Mouse (Mus musculus): ENCODE data around the gene Krtap2-4. TPM values are rescaled to one million over a fixed set of nuclear protein-coding genes. Genes with fewer than 3 reads are reported as not detected.

Gene Krtap2-4
- polyA plus RNA-seq, 1 experiment from 2014 or later: not detected

DNA sequence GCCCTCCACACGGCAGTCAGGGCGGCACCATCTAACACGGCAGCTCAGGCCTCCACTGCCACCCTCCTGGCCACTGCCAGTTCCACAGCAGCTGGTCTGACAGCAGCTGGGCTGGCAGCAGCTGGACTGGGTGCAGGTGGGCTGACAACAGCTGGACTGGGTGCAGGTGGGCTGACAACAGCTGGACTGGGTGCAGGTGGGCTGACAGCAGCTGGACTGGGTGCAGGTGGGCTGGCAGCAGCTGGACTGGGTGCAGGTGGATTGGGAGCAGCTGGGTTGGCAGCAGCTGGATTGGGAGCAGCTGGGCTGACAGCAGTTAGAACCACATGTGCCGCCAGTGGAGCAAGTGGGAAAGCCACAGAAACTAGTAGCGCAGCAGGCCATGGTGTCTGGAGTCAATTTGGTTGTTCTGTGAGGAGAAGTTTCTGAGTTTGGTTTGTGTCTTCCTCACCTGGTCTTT, 31.4 kb downstream of the Krtap2-4 start, which contains the start of gene Krtap1-4:
TSS of gene Krtap1-4 (minus strand) at position 410 of the 460 bp plus-strand sequence.
- no peak within 1 kb of the TSS for H3K27ac ChIP-seq (replicated peaks)
- WGBS (ENCODE audit: insufficient replicate concordance): 65% methylated on average over 5 of the region's 5 CpGs
- H3K9ac ChIP-seq: no peak within 1 kb of the TSS
- no peak within 1 kb of the TSS for H3K4me2 ChIP-seq
- H3K36me3 ChIP-seq (replicated peaks): no peaks in the 10 kb centered on the region
- no peaks in the 10 kb centered on the region for H3K4me1 ChIP-seq (replicated peaks)
- ATAC-seq (ENCODE audit: insufficient read depth): no peak
- no peaks in the 10 kb centered on the region for H3K27me3 ChIP-seq
- H3K9me3 ChIP-seq (replicated peaks): no peaks in the 10 kb centered on the region
- no peak within 1 kb of the TSS for H3K4me3 ChIP-seq (replicated peaks)

DNA sequence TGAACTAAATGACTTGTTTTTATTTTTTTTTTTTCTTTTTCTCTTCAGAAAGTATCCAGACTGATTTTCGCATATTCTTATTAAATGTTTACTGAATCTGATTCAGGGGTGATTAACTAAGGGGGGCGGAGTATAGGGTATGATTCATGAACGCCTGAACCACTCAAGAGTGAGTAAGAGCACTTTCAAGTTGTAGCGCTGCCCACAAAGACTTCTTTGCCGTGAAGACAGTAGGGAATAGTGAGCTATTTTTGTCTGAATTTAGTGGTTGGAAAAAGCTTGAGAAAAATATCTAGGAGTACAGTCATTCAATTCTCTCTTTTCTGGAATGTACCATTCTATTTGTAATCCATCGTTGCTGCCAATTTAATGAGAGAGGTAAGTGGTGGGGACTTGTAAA, 33.1 kb downstream of the Krtap2-4 start:
- H3K4me3 ChIP-seq (replicated peaks): no peak overlapping the region
- no peaks in the 10 kb centered on the region for H3K4me1 ChIP-seq (replicated peaks)
- no peaks in the 10 kb centered on the region for H3K9me3 ChIP-seq (replicated peaks)
- no peak overlapping the region for H3K27ac ChIP-seq (replicated peaks)
- ATAC-seq (ENCODE audit: insufficient read depth): no peak
- no peaks in the 10 kb centered on the region for H3K27me3 ChIP-seq
- 67% methylated on average over 6 of the region's 6 CpGs for WGBS (ENCODE audit: insufficient replicate concordance)
- H3K36me3 ChIP-seq (replicated peaks): no peaks in the 10 kb centered on the region
- no peak overlapping the region for H3K4me2 ChIP-seq
- H3K9ac ChIP-seq: no peak overlapping the region

DNA sequence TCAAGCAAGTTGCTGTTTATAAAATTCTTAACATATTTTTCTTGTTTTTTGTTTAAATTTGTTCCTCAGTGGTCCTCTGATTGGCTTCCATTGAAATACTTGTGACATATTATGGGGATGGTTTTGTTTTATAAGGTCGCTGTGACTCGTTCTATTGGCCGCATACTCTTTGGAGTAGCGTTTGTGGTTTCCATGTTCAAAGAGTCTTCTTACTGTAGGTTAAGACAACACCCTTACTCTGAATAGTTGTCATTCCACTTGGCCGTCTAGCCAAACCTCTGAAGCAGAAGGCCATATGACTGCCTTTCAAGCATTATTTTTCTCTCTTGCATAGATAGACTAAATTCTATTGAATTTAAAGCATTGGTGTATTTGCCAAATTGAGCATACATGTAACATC, 33.6 kb downstream of the Krtap2-4 start:
- H3K4me3 ChIP-seq (replicated peaks): no peak overlapping the region
- H3K4me2 ChIP-seq: no peak overlapping the region
- ATAC-seq (ENCODE audit: insufficient read depth): no peak
- WGBS (ENCODE audit: insufficient replicate concordance): 77% methylated on average over 5 of the region's 5 CpGs
- H3K9me3 ChIP-seq (replicated peaks): no peaks in the 10 kb centered on the region
- no peaks in the 10 kb centered on the region for H3K36me3 ChIP-seq (replicated peaks)
- no peaks in the 10 kb centered on the region for H3K27me3 ChIP-seq
- no peaks in the 10 kb centered on the region for H3K4me1 ChIP-seq (replicated peaks)
- no peak overlapping the region for H3K27ac ChIP-seq (replicated peaks)
- no peak overlapping the region for H3K9ac ChIP-seq

DNA sequence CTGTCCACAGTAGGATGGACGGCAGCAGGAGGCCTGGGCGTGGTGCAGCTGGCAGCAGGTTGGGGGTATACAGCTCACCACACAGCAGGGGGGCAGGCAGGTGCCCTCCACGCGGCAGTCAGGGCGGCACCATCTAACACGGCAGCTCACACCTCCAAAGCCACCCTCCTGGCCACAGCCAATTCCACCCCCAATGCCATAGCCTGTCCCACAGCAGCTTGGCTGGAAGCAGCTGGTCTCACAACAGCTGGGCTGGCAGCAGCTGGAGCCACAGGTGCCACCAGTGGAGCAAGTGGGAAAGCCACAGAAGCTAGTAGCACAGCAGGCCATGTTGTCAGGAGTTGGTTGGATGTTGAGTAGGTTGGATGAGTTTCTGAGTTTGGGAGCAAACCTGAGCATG, 34.0 kb downstream of the Krtap2-4 start, which contains the start of gene Krtap1-5:
TSS of gene Krtap1-5 (minus strand) at position 381 of the 400 bp plus-strand sequence.
- Histone ChIP-seq H3K9me3 (replicated peaks) (no peaks in the 10 kb centered on the region), H3K36me3 (replicated peaks) (no peaks in the 10 kb centered on the region), H3K27me3 (no peaks in the 10 kb centered on the region), H3K27ac (replicated peaks) (no peak within 1 kb of the TSS), H3K4me1 (replicated peaks) (no peaks in the 10 kb centered on the region), H3K4me2 (no peak within 1 kb of the TSS), H3K9ac (no peak within 1 kb of the TSS), H3K4me3 (replicated peaks) (no peak within 1 kb of the TSS)
- ATAC-seq (ENCODE audit: insufficient read depth): no peak
- 72% methylated on average over 6 of the region's 6 CpGs for WGBS (ENCODE audit: insufficient replicate concordance)

DNA sequence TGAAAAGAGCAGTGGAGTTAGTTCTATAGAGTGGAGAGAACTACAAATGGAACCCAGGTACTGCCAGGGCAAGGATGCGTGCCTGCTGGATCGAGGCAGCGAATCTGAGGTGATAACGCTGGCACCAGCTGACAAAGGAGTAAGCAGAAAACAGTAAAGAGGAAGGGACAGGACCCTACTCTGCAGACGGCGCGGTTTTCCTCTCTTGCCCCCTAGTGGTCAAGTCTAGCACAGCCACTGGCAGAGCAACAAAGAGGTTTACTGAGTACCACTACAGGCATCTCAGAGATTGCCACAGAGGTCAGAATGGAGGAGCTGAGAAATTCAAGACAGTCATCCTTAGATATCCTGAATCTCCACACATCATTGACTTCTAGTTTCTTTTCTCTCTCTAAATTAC, 40.5 kb downstream of the Krtap2-4 start:
- no peak overlapping the region for H3K9ac ChIP-seq
- no peak overlapping the region for H3K27ac ChIP-seq (replicated peaks)
- H3K9me3 ChIP-seq (replicated peaks): no peaks in the 10 kb centered on the region
- no peaks in the 10 kb centered on the region for H3K27me3 ChIP-seq
- no peaks in the 10 kb centered on the region for H3K36me3 ChIP-seq (replicated peaks)
- H3K4me1 ChIP-seq (replicated peaks): no peaks in the 10 kb centered on the region
- no peak for ATAC-seq (ENCODE audit: insufficient read depth)
- no peak overlapping the region for H3K4me3 ChIP-seq (replicated peaks)
- 0% methylated on average over 7 of the region's 7 CpGs for WGBS (ENCODE audit: insufficient replicate concordance)
- no peak overlapping the region for H3K4me2 ChIP-seq

DNA sequence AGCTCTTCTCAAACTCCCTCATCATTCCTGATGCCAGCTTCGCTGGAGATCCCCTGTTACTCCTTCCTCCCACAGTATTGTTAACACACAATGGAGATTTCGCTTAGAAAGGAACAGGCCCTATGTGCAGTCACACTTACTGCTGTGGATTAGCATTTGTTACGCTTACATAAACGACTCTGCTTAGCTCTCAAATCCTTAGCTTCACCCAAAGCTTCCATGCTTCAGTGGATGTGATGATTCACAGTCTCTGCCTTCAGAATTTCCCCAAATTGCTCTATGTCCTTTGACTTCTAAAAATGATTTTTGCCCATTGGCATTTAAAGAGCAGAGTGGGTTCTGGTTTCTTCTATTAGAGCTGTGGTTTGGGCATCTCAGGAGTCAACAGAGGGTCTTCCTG, 41.5 kb downstream of the Krtap2-4 start:
- Histone ChIP-seq H3K27me3 (no peaks in the 10 kb centered on the region), H3K36me3 (replicated peaks) (no peaks in the 10 kb centered on the region), H3K4me2 (no peak overlapping the region), H3K9ac (no peak overlapping the region), H3K4me3 (replicated peaks) (no peak overlapping the region), H3K4me1 (replicated peaks) (no peaks in the 10 kb centered on the region), H3K9me3 (replicated peaks) (no peaks in the 10 kb centered on the region), H3K27ac (replicated peaks) (no peak overlapping the region)
- 44% methylated on average over 4 of the region's 4 CpGs for WGBS (ENCODE audit: insufficient replicate concordance)
- no peak for ATAC-seq (ENCODE audit: insufficient read depth)

DNA sequence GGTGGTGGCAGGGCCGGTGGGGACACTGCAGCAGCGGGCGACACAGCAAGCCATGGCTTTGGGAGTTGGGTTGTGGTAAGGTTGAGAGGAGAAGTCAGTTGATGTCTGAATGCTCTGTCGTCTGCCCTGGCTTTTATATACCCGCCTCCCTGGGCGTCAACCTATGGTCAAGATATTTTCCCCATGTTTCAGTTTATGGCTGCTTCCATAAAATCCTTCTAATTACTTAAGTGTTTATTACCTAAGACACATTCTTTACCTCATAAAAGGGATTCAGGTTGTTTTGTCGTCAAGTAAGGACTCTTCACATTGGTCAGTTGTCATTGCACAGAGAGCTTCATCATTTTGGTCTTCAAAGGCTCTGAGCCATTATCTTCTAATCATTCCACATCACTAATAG, 48.1 kb downstream of the Krtap2-4 start, which contains the start of gene Krtap3-1:
TSS of gene Krtap3-1 (minus strand) at position 101 of the 400 bp plus-strand sequence.
- no peak for ATAC-seq (ENCODE audit: insufficient read depth)
- no peak within 1 kb of the TSS for H3K4me3 ChIP-seq (replicated peaks)
- WGBS (ENCODE audit: insufficient replicate concordance): 69% methylated on average over 7 of the region's 7 CpGs

More for the DNA sequence above, 48.1 kb downstream of the Krtap2-4 start, which contains the start of gene Krtap3-1:
- Histone ChIP-seq H3K4me1 (replicated peaks) (no peaks in the 10 kb centered on the region), H3K27ac (replicated peaks) (no peak within 1 kb of the TSS), H3K4me2 (no peak within 1 kb of the TSS), H3K27me3 (no peaks in the 10 kb centered on the region), H3K9ac (no peak within 1 kb of the TSS), H3K36me3 (replicated peaks) (no peaks in the 10 kb centered on the region), H3K9me3 (replicated peaks) (no peaks in the 10 kb centered on the region)

Other genes starting within 250 kb of the Krtap2-4 start
- not detected in 2 replicates for gene Krt28, start 239.9 kb downstream of the Krtap2-4 start, polyA plus RNA-seq (2015; fragmentation: Nextera tagmentation; extraction: Ambion mirVana)
- gene Krt10, start 225.5 kb downstream of the Krtap2-4 start, polyA plus RNA-seq (2015; fragmentation: Nextera tagmentation; extraction: Ambion mirVana): 2.1 and 3.1 TPM in 2 replicates
- not detected in 2 replicates for gene Krt12, start 192.6 kb downstream of the Krtap2-4 start, polyA plus RNA-seq (2015; fragmentation: Nextera tagmentation; extraction: Ambion mirVana)
- gene Krt20, start 176.7 kb downstream of the Krtap2-4 start, polyA plus RNA-seq (2015; fragmentation: Nextera tagmentation; extraction: Ambion mirVana): 33.2 and 34.0 TPM in 2 replicates
- gene Krt23, start 121.7 kb downstream of the Krtap2-4 start, polyA plus RNA-seq (2015; fragmentation: Nextera tagmentation; extraction: Ambion mirVana): 1.0 and 1.2 TPM in 2 replicates
- not detected in 2 replicates for gene Krt39, start 93.5 kb downstream of the Krtap2-4 start, polyA plus RNA-seq (2015; fragmentation: Nextera tagmentation; extraction: Ambion mirVana)
- gene Krt40, start 71.7 kb downstream of the Krtap2-4 start, polyA plus RNA-seq (2015; fragmentation: Nextera tagmentation; extraction: Ambion mirVana): not detected in 2 replicates
- gene Krtap3-3, start 64.0 kb downstream of the Krtap2-4 start, polyA plus RNA-seq (2015; fragmentation: Nextera tagmentation; extraction: Ambion mirVana): not detected in 2 replicates
- not detected in 2 replicates for gene Krtap3-2, start 58.0 kb downstream of the Krtap2-4 start, polyA plus RNA-seq (2015; fragmentation: Nextera tagmentation; extraction: Ambion mirVana)
- not detected in 2 replicates for gene Gm11939, start 55.4 kb downstream of the Krtap2-4 start, polyA plus RNA-seq (2015; fragmentation: Nextera tagmentation; extraction: Ambion mirVana)
- not detected in 2 replicates for gene Krtap3-1, start 48.2 kb downstream of the Krtap2-4 start, polyA plus RNA-seq (2015; fragmentation: Nextera tagmentation; extraction: Ambion mirVana)
- not detected in 2 replicates for gene Krtap1-5, start 33.8 kb downstream of the Krtap2-4 start, polyA plus RNA-seq (2015; fragmentation: Nextera tagmentation; extraction: Ambion mirVana)
- gene Krtap1-4, start 31.2 kb downstream of the Krtap2-4 start, polyA plus RNA-seq (2015; fragmentation: Nextera tagmentation; extraction: Ambion mirVana): not detected in 2 replicates
- gene Krtap1-3, start 23.5 kb downstream of the Krtap2-4 start, polyA plus RNA-seq (2015; fragmentation: Nextera tagmentation; extraction: Ambion mirVana): not detected in 2 replicates
- gene Krtap9-3, start 16.7 kb downstream of the Krtap2-4 start, polyA plus RNA-seq (2015; fragmentation: Nextera tagmentation; extraction: Ambion mirVana): not detected in 2 replicates
- not detected in 2 replicates for gene Gm11938, start 11.5 kb downstream of the Krtap2-4 start, polyA plus RNA-seq (2015; fragmentation: Nextera tagmentation; extraction: Ambion mirVana)
- gene Gm11937, start 4.7 kb downstream of the Krtap2-4 start, polyA plus RNA-seq (2015; fragmentation: Nextera tagmentation; extraction: Ambion mirVana): not detected in 2 replicates
- not detected in 2 replicates for gene Gm11562, start 5.6 kb upstream of the Krtap2-4 start, polyA plus RNA-seq (2015; fragmentation: Nextera tagmentation; extraction: Ambion mirVana)
- not detected in 2 replicates for gene Krtap4-1, start 13.4 kb upstream of the Krtap2-4 start, polyA plus RNA-seq (2015; fragmentation: Nextera tagmentation; extraction: Ambion mirVana)
- not detected in 2 replicates for gene Krtap4-2, start 20.2 kb upstream of the Krtap2-4 start, polyA plus RNA-seq (2015; fragmentation: Nextera tagmentation; extraction: Ambion mirVana)
- not detected in 2 replicates for gene Krtap4-7, start 29.2 kb upstream of the Krtap2-4 start, polyA plus RNA-seq (2015; fragmentation: Nextera tagmentation; extraction: Ambion mirVana)
- not detected in 2 replicates for gene Gm11555, start 35.4 kb upstream of the Krtap2-4 start, polyA plus RNA-seq (2015; fragmentation: Nextera tagmentation; extraction: Ambion mirVana)
- gene Gm11563, start 44.1 kb upstream of the Krtap2-4 start, polyA plus RNA-seq (2015; fragmentation: Nextera tagmentation; extraction: Ambion mirVana): not detected in 2 replicates
- gene Krtap4-6, start 51.1 kb upstream of the Krtap2-4 start, polyA plus RNA-seq (2015; fragmentation: Nextera tagmentation; extraction: Ambion mirVana): not detected in 2 replicates
- not detected in 2 replicates for gene Gm14190, start 75.9 kb upstream of the Krtap2-4 start, polyA plus RNA-seq (2015; fragmentation: Nextera tagmentation; extraction: Ambion mirVana)
- not detected in 2 replicates for gene Gm14180, start 119.4 kb upstream of the Krtap2-4 start, polyA plus RNA-seq (2015; fragmentation: Nextera tagmentation; extraction: Ambion mirVana)
- not detected in 2 replicates for gene Gm11595, start 158.1 kb upstream of the Krtap2-4 start, polyA plus RNA-seq (2015; fragmentation: Nextera tagmentation; extraction: Ambion mirVana)
- not detected in 2 replicates for gene Krtap4-8, start 165.9 kb upstream of the Krtap2-4 start, polyA plus RNA-seq (2015; fragmentation: Nextera tagmentation; extraction: Ambion mirVana)
- not detected in 2 replicates for gene Krtap4-9, start 170.4 kb upstream of the Krtap2-4 start, polyA plus RNA-seq (2015; fragmentation: Nextera tagmentation; extraction: Ambion mirVana)
- not detected in 2 replicates for gene Gm11596, start 178.6 kb upstream of the Krtap2-4 start, polyA plus RNA-seq (2015; fragmentation: Nextera tagmentation; extraction: Ambion mirVana)
- gene Gm11569, start 184.1 kb upstream of the Krtap2-4 start, polyA plus RNA-seq (2015; fragmentation: Nextera tagmentation; extraction: Ambion mirVana): not detected in 2 replicates
- gene Gm11554, start 189.6 kb upstream of the Krtap2-4 start, polyA plus RNA-seq (2015; fragmentation: Nextera tagmentation; extraction: Ambion mirVana): not detected in 2 replicates
- not detected in 2 replicates for gene Krtap4-13, start 195.0 kb upstream of the Krtap2-4 start, polyA plus RNA-seq (2015; fragmentation: Nextera tagmentation; extraction: Ambion mirVana)
- not detected in 2 replicates for gene Gm11564, start 200.8 kb upstream of the Krtap2-4 start, polyA plus RNA-seq (2015; fragmentation: Nextera tagmentation; extraction: Ambion mirVana)
- gene 2300003K06Rik, start 223.2 kb upstream of the Krtap2-4 start, polyA plus RNA-seq (2015; fragmentation: Nextera tagmentation; extraction: Ambion mirVana): not detected in 2 replicates
- not detected in 2 replicates for gene Krtap4-16, start 236.8 kb upstream of the Krtap2-4 start, polyA plus RNA-seq (2015; fragmentation: Nextera tagmentation; extraction: Ambion mirVana)
- not detected in 2 replicates for gene Gm11568, start 243.1 kb upstream of the Krtap2-4 start, polyA plus RNA-seq (2015; fragmentation: Nextera tagmentation; extraction: Ambion mirVana)
- gene Gm11559, start 249.6 kb upstream of the Krtap2-4 start, polyA plus RNA-seq (2015; fragmentation: Nextera tagmentation; extraction: Ambion mirVana): not detected in 2 replicates